Mouse (Mus musculus) testis, adult 2 months (tissue): ENCODE measurements around the gene Gm12216.

Source experiments
- CTCF ChIP-seq: fragments of 200-500 bp; IDR thresholded peaks from 2 replicates; pipeline ENCODE4 v1.5.1; 2012; ENCODE audit warnings: low read depth, mild to moderate bottlenecking, inconsistent platforms, low read length, moderate library complexity; ENCODE audit not compliant: control insufficient read depth, insufficient read depth, insufficient replicate concordance
- POLR2A ChIP-seq: fragments of 200-500 bp; IDR thresholded peaks from 2 replicates; pipeline ENCODE4 v1.6.1; 2012; ENCODE audit warnings: low read depth, mild to moderate bottlenecking, inconsistent platforms, low read length, moderate library complexity; ENCODE audit not compliant: control insufficient read depth

DNA sequence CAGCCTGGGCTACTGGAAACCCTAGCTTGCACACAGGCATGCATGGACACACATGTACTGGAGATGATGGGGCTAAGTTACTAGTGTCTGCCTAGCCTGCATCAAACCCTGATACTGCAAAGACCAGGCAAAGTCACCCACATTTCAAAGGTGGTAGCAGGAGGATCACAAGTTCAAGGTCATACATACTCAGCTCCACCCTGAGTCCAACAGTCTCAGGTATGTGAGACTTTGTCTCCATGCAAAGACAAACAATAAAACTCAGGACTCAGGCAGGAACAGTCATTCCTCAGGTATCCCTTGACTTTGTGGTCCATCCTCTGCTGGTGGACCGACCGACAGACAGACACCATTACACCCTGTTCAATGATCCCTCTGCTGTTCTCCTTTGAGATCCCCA lies 96.6 kb downstream of the Gm12216 start:
- TF ChIP-seq POLR2A (no peak), CTCF (no peak)
